Mouse (Mus musculus) heart, embryonic 15.5 days (tissue): Measurements from ENCODE around the gene Arhgef12. TPM values are rescaled to one million over a fixed set of nuclear protein-coding genes. Genes with fewer than 3 reads are reported as not detected.
A peak's percentile ranks its signal among the peaks of the same experiment; 100 is the strongest.

Source experiments
- ATAC-seq: fragments of 200-750 bp; cut with Nextera tagmentation; replicated peaks from 2 replicates; pipeline ENCODE4 v1.8.0; 2017; ENCODE audit warnings: low read depth, moderate TSS enrichment; ENCODE audit not compliant: insufficient number of reproducible peaks, insufficient read depth, low FRiP score
- H3K27ac ChIP-seq: fragments of 300-500 bp; sonication (generic); 2 replicates; pipeline ENCODE4 v1.5.1; 2015; ENCODE audit warnings: mild to moderate bottlenecking, inconsistent platforms
- H3K27me3 ChIP-seq: fragments of 300-500 bp; sonication (generic); 2 replicates; pipeline ENCODE4 v1.6.1; 2015; ENCODE audit warnings: inconsistent platforms
- H3K36me3 ChIP-seq: fragments of 300-500 bp; sonication (generic); 2 replicates; pipeline ENCODE4 v1.6.1; 2015; ENCODE audit warnings: mild to moderate bottlenecking, inconsistent platforms
- H3K4me1 ChIP-seq: fragments of 300-500 bp; sonication (generic); replicated peaks from 2 replicates; pipeline ENCODE4 v1.6.1; 2015; ENCODE audit warnings: inconsistent platforms
- H3K4me2 ChIP-seq: fragments of 300-500 bp; sonication (generic); 2 replicates; pipeline ENCODE4 v1.6.1; 2015; ENCODE audit warnings: inconsistent platforms, mild to moderate bottlenecking, moderate library complexity
- H3K4me3 ChIP-seq: fragments of 300-500 bp; sonication (generic); 2 replicates; pipeline ENCODE4 v1.5.1; 2015; ENCODE audit warnings: mild to moderate bottlenecking, inconsistent platforms
- H3K9ac ChIP-seq: fragments of 300-500 bp; sonication (generic); 2 replicates; pipeline ENCODE4 v1.6.1; 2015; ENCODE audit warnings: mild to moderate bottlenecking, inconsistent platforms
- H3K9me3 ChIP-seq: fragments of 300-500 bp; sonication (generic); replicated peaks from 2 replicates; pipeline ENCODE4 v1.6.1; 2016; ENCODE audit warnings: inconsistent platforms
- WGBS: fragments of 180-500 bp; shearing (Covaris S2); methylation state at CpG from one replicate; pipeline ENCODE4 v1.1.7; 2015; ENCODE audit warnings: mixed read lengths; 5-methylcytosine and 5-hydroxymethylcytosine counted together
- polyA plus RNA-seq: library from polyadenylated mRNA; unstranded; fragments of >200 nt; fragmentation: Nextera tagmentation; extraction: Ambion mirVana; gene quantifications from 2 replicates; pipeline ENCODE4 v1.2.1, GENCODE M21; 2015

Gene Arhgef12
- polyA plus RNA-seq, result 11.0 and 11.3 TPM in 2 replicates

GRCm38 (mm10) chr9:43107187-43107517 lies at the start of gene Arhgef12:
Arhgef12 (minus strand) TSS chr9:43107239.
- Histone ChIP-seq H3K9me3 (no peaks in the 10 kb centered on the region), H3K4me2 (peak within 1 kb of the TSS; percentile 82), H3K36me3 (peaks cover 15% of the 10 kb centered on the region), H3K4me3 (peak within 1 kb of the TSS; percentile 87), H3K9ac (peak within 1 kb of the TSS; percentile 95), H3K4me1 (peaks cover 27% of the 10 kb centered on the region), H3K27me3 (no peaks in the 10 kb centered on the region), H3K27ac (peak within 1 kb of the TSS; percentile 98)
- ATAC-seq, result no peak
- WGBS, result 14% methylated on average over 10 of the region's 10 CpGs

GRCm38 (mm10) chr9:43155960-43156359 lies 48.9 kb upstream of the Arhgef12 start:
- ATAC-seq, result no peak
- Histone ChIP-seq H3K27ac (no peak overlapping the region), H3K36me3 (no peaks in the 10 kb centered on the region), H3K9ac (no peak overlapping the region), H3K4me1 (peaks cover 1% of the 10 kb centered on the region; the same call in 1 of the 2 replicates), H3K4me3 (no peak overlapping the region), H3K9me3 (no peaks in the 10 kb centered on the region), H3K27me3 (peaks cover 26% of the 10 kb centered on the region), H3K4me2 (no peak overlapping the region)
- 52% methylated on average over 6 of the region's 6 CpGs for WGBS

DNA sequence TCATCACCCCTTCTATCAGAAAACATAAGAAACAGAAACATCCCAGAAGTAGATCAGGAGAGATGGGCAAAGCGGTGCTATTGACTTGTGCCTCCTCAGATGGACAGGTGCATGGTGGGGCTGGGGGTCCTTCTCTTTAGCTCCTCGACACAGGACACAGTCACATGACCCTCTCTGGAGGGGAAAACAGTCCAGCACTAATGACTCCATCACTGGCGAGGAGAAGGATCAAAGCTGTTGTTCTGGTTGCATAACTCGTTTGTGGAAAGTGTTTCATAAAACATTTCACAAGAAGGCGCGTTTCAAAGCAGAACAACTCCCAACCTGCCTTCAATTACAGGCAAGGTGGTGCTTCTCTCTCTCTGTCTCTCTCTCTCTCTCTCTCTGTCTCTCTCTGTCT lies 44.7 kb upstream of the Arhgef12 start:
- no peak for ATAC-seq

DNA sequence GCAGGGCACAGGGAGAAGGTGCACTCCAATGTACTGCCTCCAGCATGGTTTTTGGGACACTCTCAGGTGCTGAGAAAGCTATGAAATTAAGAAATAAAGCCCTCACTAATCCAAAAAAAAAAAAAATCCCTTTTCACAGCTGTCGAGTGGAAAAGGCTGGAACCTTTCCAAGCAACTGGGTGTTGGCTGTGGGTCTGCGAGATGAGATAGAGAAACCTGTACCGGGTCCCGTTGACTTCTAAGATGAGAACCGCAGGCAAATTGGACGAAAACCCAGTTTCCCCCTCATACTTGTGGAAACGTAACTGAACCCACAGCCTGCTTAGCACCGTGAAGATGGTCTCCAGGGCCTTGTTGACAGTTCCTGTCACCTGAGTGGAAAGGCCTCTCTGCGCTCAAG lies 43.9 kb upstream of the Arhgef12 start:
- ATAC-seq, result no peak
- H3K27ac ChIP-seq, result no peak overlapping the region
- no peak overlapping the region for H3K4me2 ChIP-seq
- no peak overlapping the region for H3K4me3 ChIP-seq
- H3K9ac ChIP-seq, result no peak overlapping the region
- H3K36me3 ChIP-seq, result no peaks in the 10 kb centered on the region
- WGBS, result 46% methylated on average over 9 of the region's 9 CpGs
- no peaks in the 10 kb centered on the region for H3K9me3 ChIP-seq
- H3K4me1 ChIP-seq, result peaks cover 12% of the 10 kb centered on the region
- peaks cover 26% of the 10 kb centered on the region for H3K27me3 ChIP-seq

More for the DNA sequence above, 44.7 kb upstream of the Arhgef12 start:
- Histone ChIP-seq H3K4me1 (peaks cover 12% of the 10 kb centered on the region), H3K27ac (no peak overlapping the region), H3K36me3 (no peaks in the 10 kb centered on the region), H3K9me3 (no peaks in the 10 kb centered on the region), H3K27me3 (peaks cover 32% of the 10 kb centered on the region), H3K4me2 (no peak overlapping the region), H3K4me3 (no peak overlapping the region), H3K9ac (no peak overlapping the region)
- 82% methylated on average over 6 of the region's 6 CpGs for WGBS

DNA sequence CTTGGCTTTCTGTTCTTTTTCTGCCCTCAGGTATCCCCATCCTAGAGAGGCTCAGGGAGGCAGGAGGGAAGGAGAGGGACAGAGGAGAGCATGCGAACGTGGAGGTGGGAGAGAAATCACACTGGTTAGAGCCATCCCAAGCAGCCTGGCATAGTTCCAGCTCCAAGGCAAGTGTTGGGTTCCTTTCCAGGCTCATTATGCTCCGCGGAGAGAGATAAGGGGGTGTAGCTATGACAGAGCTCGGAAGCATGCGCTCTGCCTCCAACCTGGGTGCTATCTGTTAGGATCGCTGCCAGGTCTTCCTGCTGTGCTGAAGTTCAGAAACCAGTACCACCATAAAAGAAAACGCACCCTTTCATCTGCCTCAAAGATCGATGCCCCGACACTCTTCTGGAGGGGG lies 43.0 kb upstream of the Arhgef12 start:
- Histone ChIP-seq H3K4me1 (peaks cover 12% of the 10 kb centered on the region), H3K9me3 (no peaks in the 10 kb centered on the region), H3K4me3 (0 out of 2 replicates have a peak overlapping the region, but pooled peaks have one; percentile 13), H3K27ac (no peak overlapping the region), H3K27me3 (peaks cover 17% of the 10 kb centered on the region), H3K4me2 (peak overlapping the region; percentile 45), H3K9ac (no peak overlapping the region), H3K36me3 (no peaks in the 10 kb centered on the region)
- ATAC-seq, result 0 out of 2 replicates have a peak, but pooled peaks have one; percentile 53
- WGBS, result 10% methylated on average over 10 of the region's 10 CpGs

DNA sequence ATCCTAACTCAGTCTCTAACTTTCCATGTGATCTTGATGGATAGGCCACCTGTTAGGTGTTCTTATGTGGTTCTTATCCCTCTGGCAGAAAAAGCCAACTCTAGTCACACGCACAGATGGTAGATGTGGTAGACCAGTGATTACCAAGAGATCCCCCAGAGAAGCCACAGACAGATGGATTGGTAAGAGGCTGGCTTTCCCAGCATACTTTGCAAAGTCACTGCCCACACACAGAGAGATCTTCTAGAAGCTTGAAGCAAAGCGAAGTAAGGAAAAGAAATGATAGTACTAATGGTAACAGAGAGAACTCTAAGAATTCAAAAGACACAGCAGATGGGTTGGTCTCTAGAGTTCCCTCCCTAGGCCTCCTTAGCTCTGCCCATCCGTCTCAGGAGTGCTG lies 42.5 kb upstream of the Arhgef12 start:
- ATAC-seq, result no peak
- Histone ChIP-seq H3K4me1 (peaks cover 15% of the 10 kb centered on the region), H3K4me2 (no peak overlapping the region), H3K4me3 (no peak overlapping the region), H3K27ac (no peak overlapping the region), H3K9me3 (no peaks in the 10 kb centered on the region), H3K36me3 (no peaks in the 10 kb centered on the region), H3K27me3 (peaks cover 15% of the 10 kb centered on the region; the same call in 1 of the 2 replicates), H3K9ac (no peak overlapping the region)
- WGBS, result 74% methylated on average over 3 of the region's 3 CpGs

DNA sequence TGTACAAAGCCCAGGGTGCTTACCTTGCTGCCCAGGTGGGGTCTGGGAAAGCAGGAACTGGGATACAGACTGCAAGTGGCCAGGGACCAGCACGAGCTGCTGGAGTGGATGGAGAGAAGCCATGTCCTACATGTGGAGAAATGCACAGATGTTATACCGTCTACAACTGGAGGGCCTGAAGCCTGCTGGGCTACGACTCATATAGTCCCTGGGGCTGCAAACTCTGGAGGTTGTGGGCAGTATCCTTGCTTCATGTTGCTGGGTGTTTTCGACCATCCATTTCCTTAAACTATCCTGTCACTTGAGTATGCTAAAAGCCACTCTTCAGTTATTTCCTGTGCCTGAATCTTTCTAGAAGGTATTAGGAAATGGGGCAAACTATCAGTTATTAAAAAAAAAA lies 38.2 kb upstream of the Arhgef12 start:
- Histone ChIP-seq H3K4me1 (peaks cover 13% of the 10 kb centered on the region), H3K4me3 (no peak overlapping the region), H3K27me3 (peaks cover 22% of the 10 kb centered on the region), H3K4me2 (no peak overlapping the region), H3K9me3 (no peaks in the 10 kb centered on the region), H3K9ac (no peak overlapping the region), H3K27ac (no peak overlapping the region), H3K36me3 (no peaks in the 10 kb centered on the region)
- 82% methylated on average over 4 of the region's 4 CpGs for WGBS
- ATAC-seq, result no peak

- Histone ChIP-seq H3K4me2 (no peak overlapping the region), H3K27me3 (peaks cover 18% of the 10 kb centered on the region), H3K36me3 (no peaks in the 10 kb centered on the region), H3K4me3 (no peak overlapping the region), H3K27ac (no peak overlapping the region), H3K9ac (no peak overlapping the region), H3K9me3 (no peaks in the 10 kb centered on the region), H3K4me1 (peaks cover 8% of the 10 kb centered on the region)
- no peak for ATAC-seq
- 54% methylated on average over 12 of the region's 12 CpGs for WGBS
Observed at GRCm38 (mm10) chr9:43144206-43144810, 37.3 kb upstream of the Arhgef12 start.

- Histone ChIP-seq H3K27ac (no peak overlapping the region), H3K4me3 (no peak overlapping the region), H3K27me3 (peaks cover 13% of the 10 kb centered on the region), H3K4me2 (no peak overlapping the region), H3K9me3 (no peaks in the 10 kb centered on the region), H3K4me1 (peaks cover 8% of the 10 kb centered on the region), H3K36me3 (no peaks in the 10 kb centered on the region), H3K9ac (no peak overlapping the region)
- no peak for ATAC-seq
- 7% methylated on average over 4 of the region's 4 CpGs for WGBS
Observed at GRCm38 (mm10) chr9:43141839-43142238, 34.8 kb upstream of the Arhgef12 start.

DNA sequence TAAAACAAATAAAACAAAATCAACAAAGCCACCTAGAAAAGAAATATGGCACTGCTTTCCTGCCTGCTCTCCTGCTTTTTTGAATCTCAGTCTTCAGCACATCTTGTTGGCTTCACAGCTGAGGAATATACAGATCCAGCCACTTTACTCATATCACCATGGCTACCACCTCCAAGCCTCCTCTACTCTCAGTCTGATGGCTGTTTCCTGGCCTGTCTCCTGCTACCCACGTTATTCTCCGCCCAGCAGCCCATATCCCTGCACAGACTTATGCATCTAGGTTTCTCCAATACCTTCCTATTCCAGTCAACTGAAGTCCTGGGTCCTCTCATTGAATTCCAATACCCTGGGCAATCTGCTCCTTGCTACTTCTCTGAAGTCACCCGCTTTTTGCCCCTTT lies 26.5 kb upstream of the Arhgef12 start:
- Histone ChIP-seq H3K4me2 (no peak overlapping the region), H3K36me3 (no peaks in the 10 kb centered on the region), H3K9me3 (no peaks in the 10 kb centered on the region), H3K4me3 (no peak overlapping the region), H3K9ac (no peak overlapping the region), H3K27me3 (no peaks in the 10 kb centered on the region), H3K4me1 (peaks cover 3% of the 10 kb centered on the region; the same call in 1 of the 2 replicates), H3K27ac (no peak overlapping the region)
- no peak for ATAC-seq
- 66% methylated on average over 3 of the region's 3 CpGs for WGBS

DNA sequence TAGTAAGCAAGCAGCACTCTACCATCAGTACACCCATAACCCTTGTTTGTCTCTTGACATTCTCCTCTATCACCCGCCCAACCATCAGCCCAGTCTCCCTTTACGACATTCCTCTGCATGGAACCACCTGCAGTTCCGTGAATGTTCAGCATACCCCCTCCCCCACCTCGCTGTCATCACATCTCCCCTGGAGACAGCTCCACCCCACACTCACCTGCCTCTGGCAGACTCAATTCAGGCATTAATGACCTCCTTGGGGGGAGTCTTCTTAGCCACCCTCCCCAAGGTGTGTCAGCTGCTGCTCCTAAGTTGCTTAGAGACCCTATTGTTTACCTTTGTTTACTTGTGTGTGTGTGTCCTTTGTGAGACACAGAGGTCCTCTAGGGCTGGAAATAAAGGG lies 25.3 kb upstream of the Arhgef12 start:
- Histone ChIP-seq H3K4me3 (no peak overlapping the region), H3K27ac (no peak overlapping the region), H3K4me1 (peaks cover 7% of the 10 kb centered on the region), H3K27me3 (no peaks in the 10 kb centered on the region), H3K9ac (no peak overlapping the region), H3K9me3 (no peaks in the 10 kb centered on the region), H3K36me3 (no peaks in the 10 kb centered on the region), H3K4me2 (no peak overlapping the region)
- 33% methylated on average over 4 of the region's 4 CpGs for WGBS
- no peak for ATAC-seq

GRCm38 (mm10) chr9:43131940-43132339 lies 24.9 kb upstream of the Arhgef12 start:
- Histone ChIP-seq H3K36me3 (no peaks in the 10 kb centered on the region), H3K4me3 (no peak overlapping the region), H3K4me2 (no peak overlapping the region), H3K4me1 (peaks cover 11% of the 10 kb centered on the region), H3K27ac (no peak overlapping the region), H3K9ac (no peak overlapping the region), H3K9me3 (no peaks in the 10 kb centered on the region), H3K27me3 (no peaks in the 10 kb centered on the region)
- WGBS, result 65% methylated on average over 5 of the region's 5 CpGs
- no peak for ATAC-seq
